Mouse (Mus musculus) gastrocnemius, adult 2 months (tissue): Measurements from ENCODE around the gene Wdr78. TPM values are rescaled to one million over a fixed set of nuclear protein-coding genes. Genes with fewer than 3 reads are reported as not detected.

Experiments
- DNase-seq: peaks from one replicate; pipeline ENCODE4 v3.0.0; 2022
- H3K27ac ChIP-seq: fragments of 200-600 bp; 2 replicates; pipeline ENCODE4 v1.8.1; 2022; ENCODE audit warnings: mild to moderate bottlenecking
- H3K4me3 ChIP-seq: fragments of 200-600 bp; 2 replicates; pipeline ENCODE4 v1.8.1; 2022; ENCODE audit warnings: mild to moderate bottlenecking, moderate library complexity
- CTCF ChIP-seq: fragments of 200-600 bp; IDR thresholded peaks from 2 replicates; pipeline ENCODE4 v1.8.1; 2022; ENCODE audit warnings: antibody characterized with exemption, mild to moderate bottlenecking, moderate library complexity
- intact Hi-C: fragments of 180-260 bp; cut with DNase I; formaldehyde crosslinking; loops from one replicate; pipeline ENCODE4 v1.15.1; 2025
- total RNA-seq, 2 experiments: library from RNA; stranded (reverse); gene quantifications; 2 replicates each; pipeline ENCODE4 v1.2.3; 2021

Gene Wdr78
- total RNA-seq, 2 experiments from 2014 or later = 0.36 to 0.56 TPM

DNA sequence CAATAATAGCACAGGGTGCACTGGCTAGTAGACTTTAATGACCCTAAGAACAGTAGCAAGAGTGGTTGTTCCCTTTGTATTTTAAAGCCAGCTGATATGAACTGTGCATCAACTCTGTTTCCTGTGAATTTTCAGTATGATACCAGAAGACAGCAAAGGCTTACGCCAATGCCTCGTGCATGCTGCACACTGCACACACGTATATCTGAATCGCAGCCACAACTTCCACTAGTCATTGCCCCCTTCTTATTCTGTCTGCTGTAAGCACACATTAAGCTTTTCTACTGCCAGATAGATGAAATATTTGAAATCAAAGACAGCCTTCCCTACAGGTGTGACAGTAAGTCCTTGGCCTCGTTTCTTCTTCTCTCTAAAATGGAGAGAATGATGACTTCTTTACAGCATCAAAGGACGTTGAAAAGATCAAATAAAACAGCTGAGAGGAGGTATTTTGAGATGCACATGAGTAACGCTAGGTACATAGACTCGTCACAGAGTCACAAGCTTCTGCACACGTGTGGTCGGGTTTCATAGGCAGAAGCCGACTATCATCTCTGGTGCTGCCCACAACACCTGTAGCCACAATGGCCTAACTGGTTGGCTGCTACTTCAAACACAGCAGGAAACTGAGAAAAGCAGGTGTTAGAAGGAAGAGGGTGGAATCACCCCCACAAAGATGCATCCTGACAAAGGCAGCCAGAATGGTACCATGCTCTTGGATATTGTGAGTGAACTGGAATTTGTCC, 123.6 kb downstream of the Wdr78 start:
- intact Hi-C loops = no loop called here
- TF ChIP-seq CTCF = no peak
- DNase-seq = no peak
- H3K4me3 ChIP-seq = no peak overlapping the region
- no peak overlapping the region for H3K27ac ChIP-seq

DNA sequence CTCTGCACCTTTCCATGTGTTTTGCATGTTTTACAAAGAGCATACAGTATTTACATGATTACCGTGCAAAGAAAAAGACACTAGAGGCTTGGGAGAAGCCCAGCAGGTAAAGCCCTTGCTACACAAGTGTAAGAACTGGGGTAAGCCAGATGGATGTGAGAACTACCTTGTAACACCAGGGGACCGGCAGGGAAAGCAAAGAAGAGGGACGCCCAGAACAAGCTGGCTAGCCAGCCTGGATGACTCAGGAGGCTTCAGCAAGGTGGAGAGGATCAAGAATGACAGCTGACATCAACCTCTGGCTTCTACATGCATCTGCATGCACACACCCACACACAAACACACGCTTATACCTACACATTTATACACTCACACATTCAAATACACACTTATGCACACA, 124.3 kb downstream of the Wdr78 start:
- Histone ChIP-seq H3K4me3 (no peak overlapping the region), H3K27ac (no peak overlapping the region)
- intact Hi-C loops = no loop called here
- no peak for DNase-seq
- TF ChIP-seq CTCF = no peak

DNA sequence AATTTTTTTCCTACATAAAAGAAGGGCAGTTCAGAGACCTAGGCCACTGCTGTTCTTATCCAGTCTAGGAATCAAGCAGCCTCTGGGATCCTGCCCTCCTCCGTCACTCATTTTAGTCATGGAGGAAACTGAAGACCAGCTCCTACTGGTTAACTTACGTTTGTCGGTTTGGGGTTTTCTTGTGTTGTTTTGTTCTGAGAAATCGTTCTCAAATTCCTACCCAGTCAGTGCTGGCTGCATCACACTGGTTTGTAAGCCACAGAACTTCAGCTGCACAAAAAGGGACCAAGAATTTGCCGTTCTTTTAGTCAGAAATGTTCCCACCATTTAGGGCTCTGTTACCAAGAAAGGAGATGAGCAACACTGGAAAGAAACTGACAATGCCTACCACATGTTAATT, 125.0 kb downstream of the Wdr78 start:
- Histone ChIP-seq H3K27ac (no peak overlapping the region), H3K4me3 (no peak overlapping the region)
- no peak for TF ChIP-seq CTCF
- no peak for DNase-seq
- intact Hi-C loops = no loop called here

DNA sequence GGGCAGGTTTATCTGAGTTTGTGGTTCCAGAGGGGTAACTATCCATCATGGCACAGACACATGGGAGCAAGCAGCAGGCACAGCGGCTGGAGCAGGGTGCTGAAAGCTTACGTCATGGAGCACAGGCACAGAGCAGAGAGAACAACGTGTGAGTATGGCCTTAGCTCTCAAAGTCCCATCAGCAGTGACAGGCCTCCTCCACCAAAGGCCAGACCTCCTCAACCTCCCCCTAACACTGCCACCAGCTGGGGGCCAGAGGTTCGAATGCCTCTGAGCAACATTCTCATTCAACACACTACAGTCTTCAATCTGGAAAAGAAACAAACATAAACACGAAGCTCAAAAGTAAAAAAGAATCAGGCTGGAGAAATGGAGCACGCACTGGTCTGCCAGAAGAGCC, 125.8 kb downstream of the Wdr78 start:
- TF ChIP-seq CTCF = no peak
- H3K4me3 ChIP-seq = no peak overlapping the region
- H3K27ac ChIP-seq = no peak overlapping the region
- DNase-seq = no peak
- intact Hi-C loops = no loop called here

Other genes starting within 250 kb of the Wdr78 start
- not detected for gene Tctex1d1, start 135.9 kb downstream of the Wdr78 start, total RNA-seq
- not detected for gene Insl5, start 87.7 kb downstream of the Wdr78 start, total RNA-seq
- gene Mier1, start 165 bp downstream of the Wdr78 start, total RNA-seq = 10 to 100 TPM; 20.0 to 21.4 TPM
- gene Slc35d1, start 100.6 kb upstream of the Wdr78 start, total RNA-seq = 1 to 10 TPM; 4.6 to 6.3 TPM
- not detected for gene 4921539E11Rik, start 176.3 kb upstream of the Wdr78 start, total RNA-seq
- gene Oma1, start 199.3 kb upstream of the Wdr78 start, total RNA-seq = 10 to 100 TPM; 20.7 to 29.1 TPM